Mouse (Mus musculus) inflammation-experienced regulatory T-cells (primary cell): ENCODE measurements around the gene Gabbr2. TPM values are rescaled to one million over a fixed set of nuclear protein-coding genes. Genes with fewer than 3 reads are reported as not detected.

ENCODE experiments used
- polyA plus RNA-seq, 2 experiments: library from polyadenylated mRNA; unstranded; fragments of 100-300 nt; shearing (Covaris generic); gene quantifications; one replicate each; pipeline ENCODE4 v1.2.1; 2017

The Gabbr2 gene
- 1 to 10 TPM in 1 of 2 experiments, under 1 TPM in 1; 0.40 to 1.7 TPM for polyA plus RNA-seq

DNA sequence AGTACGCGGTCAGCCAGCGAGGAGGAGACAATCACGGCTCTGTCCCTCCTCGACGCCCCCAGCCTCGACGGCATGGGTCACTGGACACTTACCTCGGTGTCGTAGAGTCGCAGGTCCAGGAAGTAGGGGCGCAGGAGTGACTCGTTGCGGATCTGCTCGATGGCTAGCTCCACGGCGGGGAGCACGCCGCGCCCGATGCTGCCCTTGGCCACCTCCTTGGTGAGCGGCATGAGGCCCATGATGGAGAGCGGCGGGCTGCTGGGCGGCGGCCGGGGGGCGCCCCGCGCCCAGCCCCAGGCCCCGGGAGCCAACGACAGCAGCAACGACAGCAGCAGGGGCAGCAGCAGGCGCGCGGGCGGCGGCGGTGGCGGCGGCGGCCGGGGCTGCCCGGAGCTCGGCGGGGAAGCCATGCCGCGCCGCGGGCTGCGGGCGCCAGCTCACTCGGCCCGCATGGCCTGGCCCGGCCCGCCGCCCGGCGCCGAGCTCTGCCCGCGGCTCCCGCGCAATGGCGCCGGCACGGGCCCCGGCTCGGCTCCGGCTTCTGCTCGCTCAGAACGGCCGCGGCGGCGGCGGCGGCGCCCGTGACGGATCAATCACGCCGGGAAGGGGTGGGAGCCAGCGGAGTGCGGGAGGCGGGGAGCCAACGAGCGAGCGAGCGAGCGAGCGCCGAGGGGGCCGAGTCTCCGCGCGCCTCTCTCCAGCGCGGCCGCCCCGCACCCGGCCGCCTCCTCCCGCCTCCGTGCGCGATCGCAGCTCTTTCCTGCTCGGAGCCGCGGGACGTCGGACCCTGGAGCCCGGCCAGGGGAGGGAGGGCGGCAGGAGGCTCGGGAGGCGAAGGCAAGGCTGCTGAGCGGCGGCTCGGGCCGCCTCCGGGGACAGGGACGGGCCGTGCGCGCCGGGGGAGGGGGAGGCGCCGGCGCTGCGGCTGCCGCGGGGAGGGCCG lies at the start of gene Gabbr2:
TSS of gene Gabbr2 (minus strand) at position 858 of the 943 bp plus-strand sequence.

DNA sequence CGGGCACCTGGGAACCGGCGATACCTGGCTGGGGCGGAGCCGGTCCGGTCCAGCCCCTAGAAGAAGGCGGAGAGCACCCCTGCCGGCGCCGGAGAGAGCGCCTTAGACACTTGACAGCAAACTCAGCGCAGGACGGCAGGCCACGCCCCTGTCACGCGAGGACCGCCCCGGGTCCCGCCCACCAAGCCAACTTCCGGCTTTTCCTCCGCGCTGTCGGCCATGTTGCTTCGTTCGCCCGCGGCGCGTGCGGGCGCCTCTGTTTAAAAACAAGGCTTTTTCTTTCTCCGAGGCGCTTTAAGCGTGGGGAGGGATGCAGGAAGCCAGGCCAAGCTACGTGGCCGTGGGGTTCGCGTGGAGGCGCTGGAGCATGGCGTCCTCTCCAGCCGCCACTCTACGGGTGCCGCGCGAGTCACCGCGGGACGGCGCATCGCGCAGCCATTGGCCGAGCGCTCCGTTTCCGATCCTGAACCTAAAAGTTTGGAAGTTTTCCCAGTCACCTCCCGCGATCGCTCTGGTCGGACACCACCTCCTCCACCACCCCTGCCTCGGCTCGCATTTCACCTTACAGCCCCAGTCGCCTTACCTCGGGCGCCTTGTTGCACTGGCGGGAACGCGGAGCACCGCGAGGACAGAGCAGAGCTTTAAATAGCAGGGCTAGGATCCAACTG lies 341.5 kb downstream of the Gabbr2 start, which contains the start of gene Tbc1d2:
TSS of gene Tbc1d2 (minus strand) at position 124 of the 668 bp plus-strand sequence.

Other genes starting within 250 kb of the Gabbr2 start
- gene Anks6, start 65.6 kb upstream of the Gabbr2 start, polyA plus RNA-seq, result under 1 TPM; 0.28 to 0.80 TPM
- 10 to 100 TPM; 42.0 to 45.7 TPM for gene Galnt12, start 100.0 kb upstream of the Gabbr2 start, polyA plus RNA-seq
- gene Col15a1, start 216.3 kb upstream of the Gabbr2 start, polyA plus RNA-seq, result 1 to 10 TPM in 1 of 2 experiments, under 1 TPM in 1; 0.49 to 2.1 TPM